Mouse (Mus musculus) lung, postnatal 0 days (tissue): ENCODE measurements at regions not wholly inside any gene's neighbourhood (a gene's known extent, or its start where the extent isn't known, plus 50 kb on each side); places are given as distances from the start of the nearest gene placed in this dataset.

ENCODE experiments used
- ATAC-seq: fragments of 200-750 bp; cut with Nextera tagmentation; 2 replicates; pipeline ENCODE4 v1.8.0; 2017; ENCODE audit warnings: moderate library complexity
- DNase-seq: peaks from one replicate; pipeline ENCODE4 v3.0.0-alpha.2; 2016; ENCODE audit warnings: low spot score
- H3K27ac ChIP-seq: fragments of 300-500 bp; sonication (generic); 2 replicates; pipeline ENCODE4 v1.5.1; 2014; ENCODE audit warnings: antibody characterized with exemption, mild to moderate bottlenecking, low read length, mixed read lengths
- H3K27me3 ChIP-seq: fragments of 300-500 bp; sonication (generic); replicated peaks from 2 replicates; pipeline ENCODE4 v1.6.1; 2014; ENCODE audit warnings: low read length, mixed read lengths; ENCODE audit not compliant: insufficient read depth
- H3K36me3 ChIP-seq: fragments of 300-500 bp; sonication (generic); 2 replicates; pipeline ENCODE4 v1.6.1; 2014; ENCODE audit warnings: low read length, mixed read lengths; ENCODE audit not compliant: insufficient read depth
- H3K4me1 ChIP-seq: fragments of 300-500 bp; sonication (generic); 2 replicates; pipeline ENCODE4 v1.6.1; 2014; ENCODE audit warnings: antibody characterized with exemption, low read depth, low read length, mixed read lengths; ENCODE audit not compliant: insufficient read depth
- H3K4me2 ChIP-seq: fragments of 300-500 bp; sonication (generic); replicated peaks from 2 replicates; pipeline ENCODE4 v1.6.1; 2014; ENCODE audit warnings: low read depth, mild to moderate bottlenecking, low read length, moderate library complexity, mixed read lengths
- H3K4me3 ChIP-seq: fragments of 300-500 bp; sonication (generic); 2 replicates; pipeline ENCODE4 v1.5.1; 2014; ENCODE audit warnings: low read depth, low read length
- H3K9ac ChIP-seq: fragments of 300-500 bp; sonication (generic); replicated peaks from 2 replicates; pipeline ENCODE4 v1.6.1; 2014; ENCODE audit warnings: low read depth, mild to moderate bottlenecking
- H3K9me3 ChIP-seq: fragments of 300-500 bp; sonication (generic); 2 replicates; pipeline ENCODE4 v1.6.1; 2016; ENCODE audit warnings: low read length, mixed read lengths
- CTCF ChIP-seq: IDR thresholded peaks from 2 replicates; pipeline ENCODE4 v1.5.1; 2016; ENCODE audit warnings: antibody characterized with exemption, mild to moderate bottlenecking
- EP300 ChIP-seq: IDR thresholded peaks from 2 replicates; pipeline ENCODE4 v1.6.1; 2016; ENCODE audit warnings: antibody characterized with exemption, mild to moderate bottlenecking, control low read depth
- WGBS: fragments of 180-500 bp; shearing (Covaris S2); extraction: QIAGEN DNeasy Blood & Tissue Kit; methylation state at CpG from one replicate; pipeline ENCODE4 v1.1.7; 2014; 5-methylcytosine and 5-hydroxymethylcytosine counted together

GRCm38 (mm10) chr14:48853479-48854187 is 180.0 kb upstream of the Otx2 start:
- TF ChIP-seq CTCF, result no peak
- TF ChIP-seq EP300, result no peak
- Histone ChIP-seq H3K9me3 (no peaks in the 10 kb centered on the region), H3K4me1 (no peaks in the 10 kb centered on the region), H3K4me2 (no peak overlapping the region), H3K4me3 (no peak overlapping the region), H3K36me3 (no peaks in the 10 kb centered on the region), H3K9ac (no peak overlapping the region), H3K27ac (no peak overlapping the region), H3K27me3 (no peaks in the 10 kb centered on the region)
- ATAC-seq, result no peak
- WGBS, result 50% methylated on average over 7 of the region's 7 CpGs
- DNase-seq, result no peak

- DNase-seq (no peak), ATAC-seq (no peak)
- no peak for TF ChIP-seq CTCF
- Histone ChIP-seq H3K4me2 (no peak overlapping the region; the same call in 1 of the 2 replicates), H3K36me3 (no peaks in the 10 kb centered on the region), H3K4me3 (no peak overlapping the region; the same call in 1 of the 2 replicates), H3K4me1 (no peaks in the 10 kb centered on the region), H3K27me3 (no peaks in the 10 kb centered on the region), H3K27ac (no peak overlapping the region), H3K9ac (no peak overlapping the region), H3K9me3 (no peaks in the 10 kb centered on the region)
- 9% methylated on average over 15 of the region's 15 CpGs for WGBS
Measured at GRCm38 (mm10) chr14:48852787-48853186, 179.2 kb upstream of the Otx2 start.

- Histone ChIP-seq H3K36me3 (no peaks in the 10 kb centered on the region), H3K4me3 (no peak overlapping the region), H3K4me2 (no peak overlapping the region), H3K4me1 (no peaks in the 10 kb centered on the region), H3K27ac (no peak overlapping the region), H3K9ac (no peak overlapping the region), H3K27me3 (no peaks in the 10 kb centered on the region), H3K9me3 (no peaks in the 10 kb centered on the region)
- DNase-seq (no peak), ATAC-seq (no peak)
- TF ChIP-seq EP300 (no peak), CTCF (no peak)
- 58% methylated on average over 4 of the region's 4 CpGs for WGBS
Measured at GRCm38 (mm10) chr14:48852061-48852460, 178.4 kb upstream of the Otx2 start.

GRCm38 (mm10) chr14:48842861-48843260 is 169.2 kb upstream of the Otx2 start:
- Histone ChIP-seq H3K9ac (no peak overlapping the region), H3K4me3 (no peak overlapping the region), H3K4me1 (no peaks in the 10 kb centered on the region), H3K36me3 (no peaks in the 10 kb centered on the region), H3K27ac (no peak overlapping the region), H3K4me2 (no peak overlapping the region), H3K27me3 (no peaks in the 10 kb centered on the region), H3K9me3 (no peaks in the 10 kb centered on the region)
- TF ChIP-seq EP300, result no peak
- no peak for TF ChIP-seq CTCF
- no peak for ATAC-seq
- 40% methylated on average over 4 of the region's 4 CpGs for WGBS
- DNase-seq, result no peak

- ATAC-seq (no peak), DNase-seq (no peak)
- Histone ChIP-seq H3K9ac (no peak overlapping the region), H3K4me3 (no peak overlapping the region), H3K27ac (no peak overlapping the region), H3K4me2 (no peak overlapping the region), H3K36me3 (no peaks in the 10 kb centered on the region), H3K27me3 (no peaks in the 10 kb centered on the region), H3K4me1 (no peaks in the 10 kb centered on the region), H3K9me3 (no peaks in the 10 kb centered on the region)
- no peak for TF ChIP-seq CTCF
- TF ChIP-seq EP300, result no peak
- WGBS, result 55% methylated on average over 5 of the region's 5 CpGs
Measured at GRCm38 (mm10) chr14:48841278-48841677, 167.7 kb upstream of the Otx2 start.

- no peak overlapping the region for H3K9ac ChIP-seq
- no peak overlapping the region for H3K4me2 ChIP-seq
- TF ChIP-seq CTCF (no peak), EP300 (no peak)
- no peaks in the 10 kb centered on the region for H3K36me3 ChIP-seq
- H3K4me1 ChIP-seq, result no peaks in the 10 kb centered on the region
- 75% methylated on average over 6 of the region's 6 CpGs for WGBS
- no peaks in the 10 kb centered on the region for H3K27me3 ChIP-seq
- H3K4me3 ChIP-seq, result no peak overlapping the region
- no peaks in the 10 kb centered on the region for H3K9me3 ChIP-seq
- H3K27ac ChIP-seq, result no peak overlapping the region
- no peak for DNase-seq
- no peak for ATAC-seq
Measured at GRCm38 (mm10) chr14:48837181-48837580, 163.6 kb upstream of the Otx2 start.

- no peaks in the 10 kb centered on the region for H3K36me3 ChIP-seq
- 20% methylated on average over 2 of the region's 2 CpGs for WGBS
- no peaks in the 10 kb centered on the region for H3K27me3 ChIP-seq
- no peak overlapping the region for H3K4me3 ChIP-seq
- DNase-seq, result no peak
- H3K27ac ChIP-seq, result no peak overlapping the region
- H3K4me2 ChIP-seq, result no peak overlapping the region
- H3K9ac ChIP-seq, result no peak overlapping the region
- H3K4me1 ChIP-seq, result no peaks in the 10 kb centered on the region
- H3K9me3 ChIP-seq, result no peaks in the 10 kb centered on the region
- no peak for TF ChIP-seq EP300
- no peak for TF ChIP-seq CTCF
- ATAC-seq, result no peak
Measured at GRCm38 (mm10) chr14:48836071-48836470, 162.5 kb upstream of the Otx2 start.
